Mouse (Mus musculus) kidney, adult 11 months (tissue): ENCODE results near the gene Plxdc2.
"Not testable (repeated sequence)": the region's sequence is repeated elsewhere in the genome, so short reads cannot be mapped to it uniquely, and the experiment has no call there.

ENCODE experiments used
- DNase-seq: peaks from one replicate; pipeline ENCODE4 v3.0.0; 2022

Gene Plxdc2

GRCm38 (mm10) chr2:16759766-16760165 is 403.7 kb downstream of the Plxdc2 start:
- DNase-seq, result no peak

GRCm38 (mm10) chr2:16769149-16769548 is 413.0 kb downstream of the Plxdc2 start:
- not testable (repeated sequence) for DNase-seq

- no peak for DNase-seq
Observed at GRCm38 (mm10) chr2:16773398-16774113, 417.5 kb downstream of the Plxdc2 start.

- DNase-seq, result no peak
Observed at GRCm38 (mm10) chr2:16774114-16774433, 418.0 kb downstream of the Plxdc2 start.

GRCm38 (mm10) chr2:16795283-16795682 is 439.2 kb downstream of the Plxdc2 start:
- no peak for DNase-seq
